Mouse (Mus musculus): ENCODE results near the gene Rab7b. TPM values are rescaled to one million over a fixed set of nuclear protein-coding genes. Genes with fewer than 3 reads are reported as not detected.

The Rab7b gene
- polyA plus RNA-seq (2017; shearing (Covaris generic)): under 1 TPM in 2 of 3 experiments, not detected in 1; 0.15 to 0.46 TPM

- ATAC-seq: no peak
Measured at GRCm38 (mm10) chr1:131688475-131688874, at the start of gene Rab7b. Gene Rab7b, plus strand, starts transcription at chr1:131688695.

- no peak for ATAC-seq
Measured at GRCm38 (mm10) chr1:131640062-131640461, 48.4 kb upstream of the Rab7b start.

GRCm38 (mm10) chr1:131641565-131641964 is 46.9 kb upstream of the Rab7b start:
- no peak for ATAC-seq

- no peak for ATAC-seq
Measured at GRCm38 (mm10) chr1:131642251-131642650, 46.2 kb upstream of the Rab7b start.

- peak; percentile 91 for ATAC-seq
Measured at GRCm38 (mm10) chr1:131652670-131653443, 35.6 kb upstream of the Rab7b start.

- no peak for ATAC-seq
Measured at GRCm38 (mm10) chr1:131655601-131656000, 32.9 kb upstream of the Rab7b start.

GRCm38 (mm10) chr1:131657945-131658354 is 30.5 kb upstream of the Rab7b start:
- peak; percentile 90 for ATAC-seq

GRCm38 (mm10) chr1:131659512-131660085 is 28.9 kb upstream of the Rab7b start:
- no peak for ATAC-seq

GRCm38 (mm10) chr1:131660266-131660665 is 28.2 kb upstream of the Rab7b start:
- ATAC-seq: no peak

GRCm38 (mm10) chr1:131660716-131661472 is 27.6 kb upstream of the Rab7b start:
- ATAC-seq: no peak

- ATAC-seq: no peak
Measured at GRCm38 (mm10) chr1:131661749-131662148, 26.7 kb upstream of the Rab7b start.

- ATAC-seq: no peak
Measured at GRCm38 (mm10) chr1:131663286-131663995, 25.1 kb upstream of the Rab7b start.

GRCm38 (mm10) chr1:131664136-131664535 is 24.4 kb upstream of the Rab7b start:
- no peak for ATAC-seq

GRCm38 (mm10) chr1:131665886-131666285 is 22.6 kb upstream of the Rab7b start:
- no peak for ATAC-seq

GRCm38 (mm10) chr1:131671113-131671512 is 17.4 kb upstream of the Rab7b start:
- no peak for ATAC-seq

GRCm38 (mm10) chr1:131672361-131672760 is 16.1 kb upstream of the Rab7b start:
- no peak for ATAC-seq

GRCm38 (mm10) chr1:131679644-131680043 is 8.9 kb upstream of the Rab7b start:
- ATAC-seq: no peak

GRCm38 (mm10) chr1:131687739-131688138 is 756 bp upstream of the Rab7b start:
- ATAC-seq: no peak

- no peak for ATAC-seq
Measured at GRCm38 (mm10) chr1:131689016-131689415, 521 bp downstream of the Rab7b start.

GRCm38 (mm10) chr1:131689899-131690298 is 1.4 kb downstream of the Rab7b start:
- no peak for ATAC-seq

- no peak for ATAC-seq
Measured at GRCm38 (mm10) chr1:131690435-131690834, 1.9 kb downstream of the Rab7b start.

- no peak for ATAC-seq
Measured at GRCm38 (mm10) chr1:131691356-131691755, 2.9 kb downstream of the Rab7b start.

GRCm38 (mm10) chr1:131695308-131695707 is 6.8 kb downstream of the Rab7b start:
- ATAC-seq: no peak
